Mouse (Mus musculus) left cerebral cortex, postnatal 36 days (tissue): Measurements from ENCODE around the gene Col26a1. TPM values are rescaled to one million over a fixed set of nuclear protein-coding genes. Genes with fewer than 3 reads are reported as not detected.
A peak's percentile ranks its signal among the peaks of the same experiment; 100 is the strongest.

Source experiments
- DNase-seq, 2 experiments: peaks; one replicate each; pipeline ENCODE4 v3.0.0; 2021 to 2022; ENCODE audit warnings: low spot score in 2 of 2, mixed read lengths in 1 of 2
- intact Hi-C: fragments of 180-260 bp; cut with DNase I; formaldehyde crosslinking; loops from one replicate; pipeline ENCODE4 v1.15.1; 2025
- total RNA-seq, 2 experiments: library from RNA; stranded (reverse); gene quantifications; 2 replicates each; pipeline ENCODE4 v1.2.3; 2021

Col26a1 gene
- total RNA-seq, 2 experiments from 2014 or later, result 8.3 to 13.7 TPM

DNA sequence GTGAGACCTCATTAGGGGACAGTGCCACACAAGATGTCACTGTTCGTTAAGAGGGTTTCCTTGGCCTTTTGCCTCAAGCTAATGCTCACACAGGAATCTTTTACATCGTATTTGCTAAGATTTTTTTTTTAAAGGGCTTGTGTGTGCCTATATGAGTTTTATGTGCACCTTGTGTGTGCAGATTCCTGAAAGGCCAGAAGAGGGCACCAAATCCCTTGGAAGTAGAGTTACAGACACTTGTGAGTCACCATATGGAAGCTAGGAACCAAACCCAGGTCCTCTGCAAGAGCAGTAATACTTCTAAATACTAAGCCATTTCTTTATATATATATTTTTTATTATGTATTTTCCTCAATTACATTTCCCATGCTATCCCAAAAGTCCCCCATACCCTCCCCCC is 62.1 kb downstream of the Col26a1 start:
- DNase-seq, result no peak
- intact Hi-C loops, result no loop called here

DNA sequence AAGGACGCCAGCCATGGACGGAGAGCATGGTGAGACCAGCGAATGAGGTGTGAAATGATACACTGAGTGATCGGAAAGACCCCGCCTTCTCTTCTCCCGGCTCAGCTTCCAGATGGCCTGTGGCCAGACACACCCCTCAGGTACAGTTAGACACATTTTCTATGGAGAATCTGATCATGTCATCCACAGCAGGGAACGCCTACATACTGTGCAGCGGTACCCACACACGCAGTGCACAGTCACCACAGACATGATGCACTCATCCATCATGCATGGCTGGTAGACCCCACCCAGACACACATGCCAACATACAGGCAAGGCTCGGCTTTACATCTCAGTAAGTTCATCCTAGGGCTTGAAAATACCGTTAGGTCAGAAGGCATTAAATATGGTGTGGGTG is 63.3 kb downstream of the Col26a1 start:
- DNase-seq, result no peak
- intact Hi-C loops, result no loop called here

DNA sequence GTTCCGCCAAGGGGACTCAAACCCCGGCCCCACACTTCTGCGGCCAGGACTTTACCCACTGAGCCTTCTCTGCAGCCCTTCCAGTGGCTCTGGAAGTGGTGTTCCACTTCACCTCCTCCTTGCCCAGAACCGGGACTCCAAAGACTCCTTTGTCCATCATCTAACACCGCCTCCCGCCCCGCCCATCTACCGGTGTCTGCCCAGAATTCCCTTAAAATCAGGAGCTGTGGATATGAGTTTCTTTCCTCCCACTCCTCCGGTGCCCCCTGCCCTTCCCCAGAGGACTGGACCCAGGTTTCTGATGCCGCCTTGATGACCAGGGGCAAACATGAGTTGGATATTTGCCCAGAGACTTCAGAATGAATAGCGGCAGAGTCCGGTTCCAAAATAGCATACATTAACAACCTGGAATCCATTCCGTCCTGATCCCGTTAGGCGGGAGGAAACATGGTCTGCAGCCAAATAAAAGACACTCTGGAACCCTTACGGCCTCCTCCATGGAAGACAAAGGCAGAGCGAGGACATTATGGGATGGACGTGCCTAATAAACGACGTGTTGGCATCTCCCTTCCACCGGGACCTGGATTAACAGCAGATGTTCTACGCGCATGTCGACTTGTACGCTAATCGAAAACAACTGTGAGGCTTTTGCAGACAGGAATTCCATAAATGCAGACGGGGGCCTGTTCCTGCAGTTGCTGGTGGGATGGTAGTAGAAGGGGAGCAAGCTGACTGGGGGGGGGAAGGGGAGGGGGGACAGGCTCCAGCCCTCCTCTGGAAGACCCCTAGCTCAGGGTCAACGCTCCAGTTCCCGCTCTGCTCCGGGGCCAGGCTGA is 72.3 kb downstream of the Col26a1 start:
- intact Hi-C loops, result no loop called here
- DNase-seq, result no peak

DNA sequence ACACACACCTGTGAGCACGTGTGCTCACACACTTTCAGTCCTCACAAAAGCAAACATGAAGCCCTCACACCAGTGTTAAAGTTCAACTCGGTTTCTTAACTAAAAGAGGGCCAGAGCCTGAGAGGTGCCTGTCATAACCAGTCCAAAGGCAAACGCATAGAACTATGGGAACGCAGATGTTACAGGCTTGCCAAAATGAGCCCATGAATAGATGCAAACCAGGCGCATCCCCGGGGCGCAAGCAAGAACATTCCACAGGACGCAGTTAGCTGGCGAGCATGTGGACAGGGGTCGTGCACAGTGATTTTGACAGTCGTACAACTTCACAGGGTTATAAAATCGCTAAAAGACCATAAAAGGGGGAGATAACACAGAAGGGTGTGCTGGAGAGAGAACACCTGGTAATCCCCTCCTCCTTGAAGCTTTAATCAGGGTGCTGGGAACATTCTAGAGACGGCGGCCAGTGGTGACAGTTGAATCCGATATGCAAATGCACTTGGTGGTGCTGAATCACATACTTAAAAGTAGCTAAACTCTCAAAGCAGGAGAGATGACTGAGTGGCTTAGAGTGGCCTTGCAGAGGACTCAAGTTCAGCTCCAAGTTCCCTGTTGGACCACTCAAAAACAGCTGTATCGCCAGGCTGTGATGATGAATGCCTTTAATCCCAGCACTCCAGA is 76.5 kb downstream of the Col26a1 start:
- intact Hi-C loops, result no loop called here

DNA sequence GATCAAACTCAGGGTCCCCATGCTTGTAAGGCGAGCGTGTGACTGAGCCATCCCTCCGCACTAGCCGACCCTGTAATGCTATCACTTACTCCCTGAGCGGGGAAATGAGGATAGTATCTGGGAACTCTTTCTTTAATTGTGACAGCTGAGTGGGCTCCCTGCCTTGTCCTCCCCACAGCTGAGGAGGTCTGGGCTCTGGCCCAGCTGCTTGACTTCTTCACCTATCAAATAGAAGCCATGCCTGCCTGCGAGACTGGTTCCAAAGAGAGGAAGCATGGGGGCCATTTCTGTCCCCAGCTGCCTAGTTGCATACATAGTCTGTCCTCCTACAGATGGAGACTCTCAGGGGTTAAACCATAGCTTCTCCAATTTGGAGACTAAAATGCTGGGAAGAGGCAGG is 78.0 kb downstream of the Col26a1 start:
- intact Hi-C loops, result no loop called here
- DNase-seq, result no peak

More for the DNA sequence above, 76.5 kb downstream of the Col26a1 start:
- no peak for DNase-seq

DNA sequence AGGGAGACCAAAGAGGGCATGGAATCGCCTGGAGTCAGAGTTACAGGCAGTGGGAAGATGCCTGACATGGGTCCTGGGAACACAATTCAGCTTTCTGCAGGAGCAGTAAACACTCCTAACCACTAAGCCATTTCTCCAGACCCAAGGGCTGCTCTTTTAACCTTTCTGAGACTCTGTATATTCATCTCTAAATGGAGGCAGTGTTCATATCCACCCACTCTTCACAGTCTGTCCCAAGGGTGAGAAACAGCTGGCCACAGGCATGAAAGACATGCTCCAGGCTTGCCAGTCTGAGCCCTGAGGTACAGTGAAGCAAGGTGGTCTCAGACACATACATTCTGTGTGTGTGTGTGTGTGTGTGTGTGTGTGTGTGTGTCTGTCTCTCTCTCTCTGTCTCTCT is 78.8 kb downstream of the Col26a1 start:
- DNase-seq, result no peak
- intact Hi-C loops, result no loop called here

DNA sequence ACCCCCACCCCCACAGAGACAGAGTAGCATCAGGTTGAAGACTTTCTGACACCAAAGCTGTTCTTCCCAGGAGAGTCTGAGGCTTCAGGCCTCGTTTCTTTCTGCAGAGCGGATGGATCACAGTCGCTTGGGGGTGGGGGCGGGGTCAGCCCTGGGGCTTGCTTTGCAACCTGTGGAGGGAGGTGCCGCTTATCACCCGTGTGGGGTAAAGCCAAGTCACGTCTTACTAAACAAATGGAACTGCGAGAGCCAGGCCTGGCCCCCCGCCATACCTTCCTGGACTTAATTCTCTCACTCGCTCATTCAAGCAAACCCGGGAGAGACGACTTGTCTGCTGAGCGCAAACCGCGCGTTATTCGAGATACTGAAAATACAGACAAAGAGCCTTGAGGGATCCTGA is 80.3 kb downstream of the Col26a1 start:
- DNase-seq, result no peak
- intact Hi-C loops, result no loop called here

DNA sequence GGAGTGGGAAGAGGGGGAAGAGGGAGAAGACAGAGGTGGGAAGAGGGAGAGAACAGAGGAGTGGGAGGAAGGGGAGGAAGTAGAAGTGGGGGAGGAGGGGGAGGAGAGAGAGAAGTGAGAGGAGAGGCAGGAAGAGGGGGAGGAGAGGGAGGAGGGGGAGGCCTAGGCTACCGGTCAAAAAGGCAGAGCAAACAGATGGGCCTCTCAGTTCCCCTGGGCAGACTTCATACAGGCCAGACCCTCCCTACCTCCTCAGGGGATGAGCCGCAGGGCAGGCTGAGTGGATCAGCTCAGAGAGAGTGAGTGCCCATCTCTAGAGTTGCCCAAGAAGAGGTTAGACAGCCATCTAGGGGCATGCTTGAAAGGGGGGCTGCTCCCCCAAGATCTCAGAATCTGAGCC is 86.1 kb downstream of the Col26a1 start:
- intact Hi-C loops, result no loop called here
- DNase-seq, result no peak

DNA sequence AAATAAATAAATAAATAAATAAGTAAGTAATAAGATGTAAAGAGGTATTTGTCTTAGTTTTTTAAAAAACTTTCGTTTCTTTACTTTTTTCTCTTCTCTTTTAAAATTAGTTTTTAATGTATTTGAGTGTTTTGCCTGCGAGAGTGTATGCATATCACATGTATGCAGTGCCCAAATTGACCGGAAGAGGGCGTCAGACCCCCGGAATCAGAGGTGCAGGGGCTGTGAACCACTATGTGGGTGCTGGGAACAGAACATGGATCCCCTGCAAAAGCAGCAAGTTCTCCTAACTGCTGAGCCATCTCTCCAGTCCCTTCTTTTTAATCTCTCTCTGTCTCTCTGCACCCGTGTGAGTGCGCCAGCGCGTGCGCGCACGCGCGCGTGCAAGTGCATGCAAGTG is 89.2 kb downstream of the Col26a1 start:
- no peak for DNase-seq

DNA sequence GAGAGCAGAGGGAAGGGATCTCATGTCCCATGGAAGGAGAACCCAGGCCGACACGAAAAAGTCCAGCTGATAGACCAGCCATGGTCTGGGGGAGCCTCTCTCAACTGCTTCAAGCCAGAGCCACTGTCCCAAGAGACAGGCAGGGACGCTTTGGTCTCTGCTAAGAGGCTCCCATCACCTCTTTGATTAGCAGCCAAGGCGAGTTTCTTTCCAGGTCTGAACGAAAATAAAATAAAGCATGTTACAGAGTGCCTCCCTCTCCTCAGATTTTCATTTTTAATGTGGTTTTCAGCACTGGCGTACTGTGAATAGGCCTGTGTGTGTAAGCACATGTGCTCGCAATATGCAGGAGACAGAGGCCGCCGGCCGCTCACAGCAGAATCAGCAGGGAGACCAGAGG is 90.5 kb downstream of the Col26a1 start:
- intact Hi-C loops, result loop anchor here (1.0 kb wide), 1 partner anchor 89 kb away; no protein-coding TSS in a partner anchor
- DNase-seq, result no peak

More for the DNA sequence above, 89.2 kb downstream of the Col26a1 start:
- intact Hi-C loops, result no loop called here

DNA sequence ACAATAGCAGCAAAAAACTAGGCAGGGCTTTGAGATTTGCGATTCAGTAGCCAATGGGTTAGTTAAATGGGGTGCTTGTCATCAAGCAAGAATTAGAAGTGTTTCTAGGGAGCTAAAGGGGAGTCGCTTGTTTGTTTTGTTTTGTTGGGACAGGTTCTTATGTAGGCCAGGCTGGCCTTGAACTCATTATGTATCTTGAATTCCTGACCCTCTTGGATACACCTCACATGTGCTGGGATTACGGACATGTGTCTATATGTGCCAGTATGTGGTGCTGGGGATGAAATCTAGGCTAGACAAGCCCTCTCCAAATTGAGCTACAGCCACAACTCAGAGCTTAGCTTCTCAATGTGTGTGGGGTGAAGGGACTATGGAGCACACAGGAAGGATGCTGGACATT is 91.8 kb downstream of the Col26a1 start:
- DNase-seq, result no peak
- intact Hi-C loops, result no loop called here

DNA sequence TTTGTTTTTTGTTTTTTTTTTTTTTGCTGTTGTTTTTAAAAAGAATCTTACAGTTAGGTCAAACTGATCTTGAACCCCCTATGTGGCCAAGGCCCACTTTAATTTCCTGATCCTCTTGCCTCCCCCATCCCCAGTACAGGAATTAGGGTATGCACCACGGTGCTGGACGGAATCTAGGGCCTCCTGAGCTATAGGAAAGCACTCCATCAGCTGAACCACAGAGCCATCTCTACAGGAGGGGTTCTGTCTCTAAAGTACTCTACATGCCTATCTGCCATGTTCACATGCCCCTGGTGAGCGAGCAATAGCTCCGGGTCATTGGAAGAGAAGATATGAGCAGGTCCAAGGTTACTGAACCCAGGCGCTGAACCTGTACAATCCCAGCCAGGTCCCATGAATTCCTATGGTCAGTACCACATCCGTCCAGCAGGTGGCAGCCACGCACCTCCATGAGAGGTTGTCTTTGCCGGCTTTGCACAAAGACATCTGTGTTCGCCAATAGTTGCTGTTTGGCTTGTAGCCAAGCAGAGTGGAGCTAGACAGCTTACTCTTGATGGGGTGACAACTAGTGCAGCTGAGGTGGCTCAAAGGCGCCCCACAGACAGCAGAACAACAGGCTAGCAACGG is 92.3 kb downstream of the Col26a1 start:
- DNase-seq, result peak; percentile 84 to 87
- intact Hi-C loops, result no loop called here

DNA sequence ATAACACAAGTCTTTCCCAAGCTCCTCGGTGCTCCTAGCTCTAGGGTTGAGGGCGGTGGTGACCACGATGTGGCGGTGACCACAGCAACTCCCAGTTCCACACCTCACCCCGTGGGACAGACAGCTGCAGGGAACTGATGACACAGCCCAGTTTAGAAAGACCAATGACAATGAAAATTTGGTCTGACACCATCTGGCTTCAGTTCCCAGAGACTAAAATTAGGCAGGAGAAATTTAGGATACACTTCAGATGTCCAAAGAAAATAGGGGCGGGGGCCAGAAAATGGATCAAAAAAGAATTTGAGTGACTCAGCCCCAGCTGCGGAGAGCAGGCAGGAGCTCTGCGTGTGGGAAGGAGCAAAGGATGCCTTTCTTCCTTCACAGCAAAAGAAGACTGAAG is 98.5 kb downstream of the Col26a1 start:
- DNase-seq, result peak; percentile 41 to 45
- intact Hi-C loops, result no loop called here

DNA sequence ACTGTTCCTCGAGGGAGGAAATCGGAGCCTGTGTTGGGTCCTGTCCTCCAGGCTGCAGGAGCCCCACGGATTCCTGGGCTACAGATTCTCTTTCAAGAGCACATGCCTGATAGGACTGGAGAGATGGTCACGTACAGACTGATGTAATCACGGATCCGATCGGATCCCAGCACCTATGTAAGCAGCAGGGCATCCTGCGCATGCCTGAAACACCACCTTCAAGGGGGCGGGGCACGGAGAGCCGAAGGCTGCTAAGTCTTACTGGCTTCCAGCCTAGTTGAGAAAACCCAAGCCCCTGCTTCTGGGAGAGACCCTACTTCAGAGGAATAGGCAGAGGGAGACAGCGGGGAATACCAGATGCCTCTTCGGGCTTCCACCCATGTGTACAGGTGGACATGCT is 100.4 kb downstream of the Col26a1 start:
- no peak for DNase-seq
- intact Hi-C loops, result no loop called here

DNA sequence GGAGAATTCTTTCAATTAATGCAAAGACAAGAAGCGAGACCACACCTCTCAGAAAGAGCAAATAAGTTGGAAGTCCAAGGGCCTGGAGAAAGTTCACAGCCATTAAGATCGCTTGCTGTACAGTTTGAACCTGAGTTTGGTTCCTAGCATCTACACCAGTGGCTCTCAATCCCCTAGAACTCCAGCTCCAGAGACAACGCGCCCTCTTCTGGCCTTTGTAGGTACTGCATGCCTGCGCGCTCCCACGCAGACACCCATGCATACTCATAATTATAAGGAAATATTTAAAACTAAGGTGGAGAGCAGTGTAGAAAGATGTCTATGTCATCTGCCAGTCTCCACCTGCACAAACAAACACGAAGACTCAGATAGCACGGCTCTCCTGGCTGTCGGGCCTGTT is 102.5 kb downstream of the Col26a1 start:
- no peak for DNase-seq
- intact Hi-C loops, result no loop called here

DNA sequence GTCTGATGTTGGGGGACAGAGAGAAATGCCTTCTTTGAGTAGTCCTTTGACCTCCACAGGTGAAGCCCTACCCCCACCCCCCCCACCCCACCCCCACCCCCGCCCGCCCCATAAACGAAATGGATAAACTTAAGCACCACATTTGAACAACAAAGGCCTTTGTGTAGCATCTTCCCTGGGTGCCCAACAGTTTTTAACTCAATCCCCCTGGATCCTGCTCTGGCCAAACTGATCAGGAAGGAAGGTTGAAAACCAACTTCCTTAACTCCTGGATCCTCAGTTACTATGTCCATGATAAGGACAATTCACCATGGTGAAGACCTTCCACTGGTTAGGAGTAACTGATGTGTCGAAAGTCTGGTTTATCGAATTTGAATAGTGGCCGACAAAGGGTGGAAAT is 103.1 kb downstream of the Col26a1 start:
- intact Hi-C loops, result no loop called here
- no peak for DNase-seq

DNA sequence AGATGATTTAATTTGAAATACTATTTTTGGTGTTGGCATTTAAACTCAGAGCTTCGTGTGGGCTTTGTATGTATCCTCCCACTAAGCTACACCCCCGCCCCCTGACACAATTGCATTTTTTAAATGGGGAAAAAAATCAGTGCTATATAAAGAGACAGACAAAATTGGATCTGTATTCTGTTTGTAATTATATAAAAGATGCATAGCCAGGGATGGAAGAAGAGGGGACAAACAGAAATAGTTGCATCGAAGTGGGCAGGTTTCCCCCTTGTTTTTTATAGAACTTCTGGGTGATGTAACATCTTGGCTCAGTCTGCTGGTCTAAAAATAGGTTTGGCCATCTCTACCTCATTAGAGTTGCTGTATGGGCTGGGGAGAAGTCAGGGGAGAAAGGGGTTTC is 107.5 kb downstream of the Col26a1 start:
- no peak for DNase-seq
- intact Hi-C loops, result no loop called here

DNA sequence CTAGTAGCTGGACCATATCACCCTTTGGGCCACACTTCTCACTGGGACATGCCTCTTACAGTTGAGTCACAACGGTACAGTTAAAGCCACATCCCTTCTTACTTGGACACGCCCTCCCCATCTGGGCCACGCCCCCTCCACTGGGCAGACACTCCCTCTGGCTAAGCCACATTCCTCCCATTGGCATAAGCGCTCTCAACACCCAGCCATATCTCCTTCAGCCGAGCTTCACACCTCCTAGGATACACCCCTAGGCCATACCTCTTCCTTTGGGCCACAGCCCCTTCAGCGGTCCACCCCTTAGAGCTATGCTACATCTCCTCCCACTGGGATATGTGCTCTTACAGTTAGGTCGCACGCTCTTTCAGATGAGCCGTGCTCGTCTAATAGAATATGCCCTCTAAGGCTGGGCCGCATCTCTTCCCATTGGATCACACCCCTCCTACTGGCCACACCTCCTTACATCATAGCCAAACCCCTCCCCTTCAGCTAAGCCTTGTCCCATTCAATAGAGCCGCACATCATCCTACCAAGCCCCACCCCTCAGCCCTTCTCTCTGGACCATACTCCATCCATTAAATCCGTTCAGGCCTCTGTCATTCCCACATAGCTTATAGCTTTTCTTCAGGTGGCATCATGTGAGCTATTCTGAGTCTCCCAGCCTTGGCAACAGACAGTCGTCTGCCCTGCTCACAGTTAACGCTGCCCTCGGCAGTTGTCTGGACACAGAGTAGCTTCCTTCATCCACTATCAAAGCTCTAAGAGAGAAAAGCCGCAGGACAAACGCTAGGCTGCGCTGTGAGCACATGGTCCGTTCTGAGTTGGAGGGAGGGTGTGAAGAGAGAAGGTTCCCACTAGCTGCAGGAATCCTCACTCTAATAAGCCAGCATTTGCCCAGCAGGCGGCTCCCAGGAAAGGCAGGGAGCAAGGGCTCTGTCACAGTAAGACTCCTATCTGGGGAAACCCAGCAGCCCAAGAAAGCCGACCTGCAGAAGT is 109.7 kb downstream of the Col26a1 start:
- intact Hi-C loops, result no loop called here
- no peak for DNase-seq

DNA sequence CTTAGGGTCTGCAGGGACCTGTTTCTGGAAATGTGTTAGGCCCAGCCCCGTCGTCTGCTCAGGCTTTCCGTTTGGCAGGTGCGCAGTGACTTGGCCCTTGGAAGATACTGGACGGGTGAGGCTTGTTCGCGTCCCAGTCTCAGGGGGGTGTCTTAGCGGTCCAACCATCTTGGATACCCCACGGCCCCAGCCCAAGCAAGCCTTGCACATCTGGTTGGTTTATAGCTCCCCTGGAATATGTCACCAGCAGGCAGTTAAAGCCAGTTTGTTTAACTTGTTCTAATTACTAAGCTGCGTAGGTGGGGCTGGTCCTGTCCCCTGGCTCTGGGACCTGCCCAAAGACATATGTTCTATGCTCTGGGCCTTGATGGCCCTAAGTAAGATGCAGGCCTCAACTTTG is 111.9 kb downstream of the Col26a1 start:
- intact Hi-C loops, result no loop called here
- DNase-seq, result no peak

DNA sequence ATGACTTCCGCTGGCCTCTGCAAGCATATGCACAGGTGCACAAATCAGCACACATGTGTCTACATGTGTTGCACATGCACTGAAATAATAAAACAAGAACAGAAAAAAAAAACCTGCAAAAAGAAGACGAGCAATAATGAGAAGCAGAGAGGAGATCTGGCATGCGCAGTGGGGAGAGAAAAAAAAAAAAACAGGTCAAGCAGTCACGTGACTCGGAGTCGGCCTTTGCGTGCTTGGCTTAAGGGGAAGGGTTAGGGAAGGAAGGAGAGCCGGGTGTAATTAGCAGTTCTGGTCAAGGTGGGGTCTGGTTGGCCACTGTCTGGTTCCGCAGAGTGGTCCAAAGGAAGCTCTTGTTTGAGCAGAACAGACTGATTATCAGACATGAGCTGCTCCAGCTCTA is 115.7 kb downstream of the Col26a1 start:
- no peak for DNase-seq
- intact Hi-C loops, result no loop called here
